Mouse (Mus musculus) limb, embryonic 11.5 days (tissue): ENCODE measurements around the gene Mylk. TPM values are rescaled to one million over a fixed set of nuclear protein-coding genes. Genes with fewer than 3 reads are reported as not detected.

ENCODE experiments used
- ATAC-seq: fragments of 200-750 bp; cut with Nextera tagmentation; 2 replicates; pipeline ENCODE4 v1.8.0; 2017; ENCODE audit warnings: low read depth; ENCODE audit not compliant: insufficient number of reproducible peaks, low FRiP score, low TSS enrichment
- DNase-seq: peaks from one replicate; pipeline ENCODE4 v3.0.0-alpha.2; 2015; ENCODE audit warnings: low spot score
- H3K27ac ChIP-seq: fragments of 300-500 bp; sonication (generic); replicated peaks from 2 replicates; pipeline ENCODE4 v1.5.1; 2014; ENCODE audit warnings: low read depth, mild to moderate bottlenecking, low read length
- H3K27me3 ChIP-seq: fragments of 300-500 bp; sonication (generic); 2 replicates; pipeline ENCODE4 v1.6.1; 2014; ENCODE audit warnings: mild to moderate bottlenecking, low read length, mixed read lengths; ENCODE audit not compliant: control insufficient read depth, insufficient read depth
- H3K36me3 ChIP-seq: fragments of 300-500 bp; sonication (generic); 2 replicates; pipeline ENCODE4 v1.6.1; 2014; ENCODE audit warnings: mild to moderate bottlenecking, low read length, moderate library complexity, mixed read lengths; ENCODE audit not compliant: control insufficient read depth, insufficient read depth
- H3K4me1 ChIP-seq: fragments of 300-500 bp; sonication (generic); 2 replicates; pipeline ENCODE4 v1.6.1; 2014; ENCODE audit warnings: low read length, mixed read lengths; ENCODE audit not compliant: control insufficient read depth, insufficient read depth
- H3K4me2 ChIP-seq: fragments of 300-500 bp; sonication (generic); 2 replicates; pipeline ENCODE4 v1.6.1; 2014; ENCODE audit warnings: low read depth, mild to moderate bottlenecking, moderate library complexity; ENCODE audit not compliant: severe bottlenecking
- H3K4me3 ChIP-seq: fragments of 300-500 bp; sonication (generic); 2 replicates; pipeline ENCODE4 v1.5.1; 2014; ENCODE audit warnings: low read depth, low read length
- H3K9ac ChIP-seq: fragments of 300-500 bp; sonication (generic); 2 replicates; pipeline ENCODE4 v1.6.1; 2014; ENCODE audit warnings: mild to moderate bottlenecking, low read length
- H3K9me3 ChIP-seq: fragments of 300-500 bp; sonication (generic); 2 replicates; pipeline ENCODE4 v1.6.1; 2016; ENCODE audit warnings: low read length; ENCODE audit not compliant: control insufficient read depth
- WGBS: fragments of 180-500 bp; shearing (Covaris S2); extraction: QIAGEN DNeasy Blood & Tissue Kit; methylation state at CpG from one replicate; pipeline ENCODE4 v1.1.7; 2014; 5-methylcytosine and 5-hydroxymethylcytosine counted together
- polyA plus RNA-seq: library from polyadenylated mRNA; unstranded; fragments of >200 nt; fragmentation: Nextera tagmentation; extraction: Ambion mirVana; gene quantifications from 2 replicates; pipeline ENCODE4 v1.2.1, GENCODE M21; 2014

Mylk gene
- polyA plus RNA-seq, 1 experiment from 2014 or later = 5.4 TPM

DNA sequence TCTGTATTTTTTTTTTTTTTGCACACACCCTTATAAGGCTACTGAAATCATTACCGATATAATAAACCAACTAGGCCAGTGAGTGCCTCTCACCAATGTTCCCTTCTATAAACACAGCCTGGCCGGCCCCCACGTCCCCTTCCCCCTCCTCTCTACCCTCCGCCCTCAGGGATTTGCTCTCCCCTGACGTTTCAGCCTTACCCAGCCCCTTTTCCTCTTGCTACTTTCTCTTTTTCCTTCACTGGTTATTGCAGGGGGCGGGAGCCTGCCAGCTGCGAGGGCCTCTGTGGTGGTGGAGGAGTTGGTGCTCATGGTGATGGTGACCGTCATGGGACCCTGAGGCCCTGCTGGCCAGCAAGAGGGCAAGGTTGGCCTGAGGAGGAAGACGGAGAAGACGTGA lies 176.3 kb downstream of the Mylk start:
- Histone ChIP-seq H3K4me1 (peaks cover 12% of the 10 kb centered on the region), H3K9me3 (no peaks in the 10 kb centered on the region), H3K36me3 (no peaks in the 10 kb centered on the region), H3K9ac (no peak overlapping the region), H3K27ac (no peak overlapping the region), H3K4me2 (no peak overlapping the region), H3K27me3 (no peaks in the 10 kb centered on the region), H3K4me3 (no peak overlapping the region)
- ATAC-seq = no peak
- DNase-seq = no peak
- 58% methylated on average over 10 of the region's 10 CpGs for whole genome bisulfite sequencing

DNA sequence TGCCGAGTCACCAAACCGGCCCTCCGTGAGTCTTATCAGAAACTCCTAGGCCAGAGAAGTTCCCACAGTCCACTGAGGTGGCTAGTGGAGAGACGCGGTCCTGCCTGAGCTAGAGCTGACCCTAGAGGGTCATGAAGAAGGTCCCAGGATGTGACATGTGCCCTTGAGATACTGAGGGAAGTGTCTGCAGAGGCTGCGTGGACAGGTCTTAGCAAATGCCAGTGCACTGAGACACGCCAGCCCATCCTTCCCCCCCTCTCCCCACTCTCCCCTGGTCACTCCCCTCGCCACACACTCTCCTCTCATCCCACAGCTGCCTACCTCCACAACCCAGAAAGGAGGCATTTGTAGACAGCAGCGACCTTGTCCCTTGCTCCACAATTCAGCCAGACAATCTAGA lies 178.6 kb downstream of the Mylk start:
- 66% methylated on average over 9 of the region's 9 CpGs for WGBS
- Histone ChIP-seq H3K9me3 (no peaks in the 10 kb centered on the region), H3K27me3 (no peaks in the 10 kb centered on the region), H3K27ac (no peak overlapping the region), H3K4me3 (no peak overlapping the region), H3K4me2 (no peak overlapping the region), H3K36me3 (no peaks in the 10 kb centered on the region), H3K9ac (no peak overlapping the region), H3K4me1 (peaks cover 17% of the 10 kb centered on the region)
- DNase-seq = no peak
- no peak for ATAC-seq

DNA sequence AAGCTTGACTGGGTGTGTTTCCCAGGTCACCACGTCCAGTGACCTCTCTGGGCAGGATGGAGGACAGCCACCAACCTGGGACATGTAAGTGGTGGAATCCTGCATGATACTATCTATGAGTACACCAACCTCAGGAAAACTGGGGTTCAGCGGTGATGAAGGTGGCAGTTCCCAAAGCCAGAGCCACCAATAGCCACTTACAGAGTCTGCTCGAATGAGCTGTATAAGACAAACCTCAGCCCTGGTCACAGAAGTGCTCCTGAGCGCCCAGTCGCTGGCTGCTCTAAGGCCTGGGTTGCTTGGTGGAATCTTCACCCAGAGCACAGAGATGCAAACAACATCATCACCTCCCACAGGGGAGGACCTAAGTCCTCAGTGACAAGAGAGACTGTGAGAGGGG lies 179.3 kb downstream of the Mylk start:
- no peaks in the 10 kb centered on the region for H3K36me3 ChIP-seq
- no peak for DNase-seq

DNA sequence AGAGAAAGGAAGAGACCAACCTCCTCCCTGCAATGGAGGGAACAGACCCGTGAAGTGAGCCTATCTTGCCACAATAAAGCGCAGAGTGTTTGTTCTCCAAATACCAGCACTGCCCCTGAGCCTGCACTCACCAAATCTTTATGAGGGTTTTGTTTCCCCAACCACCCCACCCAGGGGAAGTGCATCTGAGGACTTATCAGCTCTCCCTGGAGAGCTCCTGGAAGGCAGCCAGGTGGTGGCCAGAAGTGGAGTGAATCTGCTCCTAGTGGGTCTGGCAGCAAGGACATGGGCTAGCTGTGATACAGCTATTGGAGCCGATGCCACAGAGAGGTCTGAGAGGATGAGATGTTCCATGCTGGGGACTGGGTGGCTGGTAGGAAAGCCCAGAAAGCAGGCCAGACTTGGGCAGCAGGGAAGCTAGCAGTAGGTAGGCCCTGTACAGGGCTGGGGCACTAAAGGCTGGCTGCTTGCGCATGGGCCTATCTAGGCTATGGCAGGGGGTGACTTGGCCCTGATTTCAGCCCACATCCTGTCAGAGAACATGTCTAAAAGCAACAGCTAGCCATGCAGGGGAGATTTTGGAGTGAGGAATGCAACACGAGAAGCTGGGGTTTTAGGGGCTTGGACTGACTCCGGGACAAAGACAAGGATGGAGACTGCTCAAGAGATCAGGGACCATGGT lies 180.1 kb downstream of the Mylk start:
- H3K27ac ChIP-seq = 0 out of 2 replicates have a peak overlapping the region, but pooled peaks have one; percentile 33
- no peak overlapping the region; the same call in 1 of the 2 replicates for H3K9ac ChIP-seq
- H3K4me3 ChIP-seq = no peak overlapping the region
- no peak overlapping the region for H3K4me2 ChIP-seq
- DNase-seq (no peak), ATAC-seq (no peak)
- H3K9me3 ChIP-seq = no peaks in the 10 kb centered on the region
- no peaks in the 10 kb centered on the region for H3K27me3 ChIP-seq
- H3K36me3 ChIP-seq = no peaks in the 10 kb centered on the region
- WGBS = 62% methylated on average over 6 of the region's 6 CpGs
- peaks cover 20% of the 10 kb centered on the region for H3K4me1 ChIP-seq

More for the DNA sequence above, 179.3 kb downstream of the Mylk start:
- H3K27me3 ChIP-seq = no peaks in the 10 kb centered on the region
- no peak overlapping the region for H3K27ac ChIP-seq
- peaks cover 17% of the 10 kb centered on the region for H3K4me1 ChIP-seq
- no peaks in the 10 kb centered on the region for H3K9me3 ChIP-seq
- 69% methylated on average over 5 of the region's 5 CpGs for WGBS
- H3K4me3 ChIP-seq = no peak overlapping the region
- H3K9ac ChIP-seq = no peak overlapping the region
- ATAC-seq = no peak
- no peak overlapping the region for H3K4me2 ChIP-seq

DNA sequence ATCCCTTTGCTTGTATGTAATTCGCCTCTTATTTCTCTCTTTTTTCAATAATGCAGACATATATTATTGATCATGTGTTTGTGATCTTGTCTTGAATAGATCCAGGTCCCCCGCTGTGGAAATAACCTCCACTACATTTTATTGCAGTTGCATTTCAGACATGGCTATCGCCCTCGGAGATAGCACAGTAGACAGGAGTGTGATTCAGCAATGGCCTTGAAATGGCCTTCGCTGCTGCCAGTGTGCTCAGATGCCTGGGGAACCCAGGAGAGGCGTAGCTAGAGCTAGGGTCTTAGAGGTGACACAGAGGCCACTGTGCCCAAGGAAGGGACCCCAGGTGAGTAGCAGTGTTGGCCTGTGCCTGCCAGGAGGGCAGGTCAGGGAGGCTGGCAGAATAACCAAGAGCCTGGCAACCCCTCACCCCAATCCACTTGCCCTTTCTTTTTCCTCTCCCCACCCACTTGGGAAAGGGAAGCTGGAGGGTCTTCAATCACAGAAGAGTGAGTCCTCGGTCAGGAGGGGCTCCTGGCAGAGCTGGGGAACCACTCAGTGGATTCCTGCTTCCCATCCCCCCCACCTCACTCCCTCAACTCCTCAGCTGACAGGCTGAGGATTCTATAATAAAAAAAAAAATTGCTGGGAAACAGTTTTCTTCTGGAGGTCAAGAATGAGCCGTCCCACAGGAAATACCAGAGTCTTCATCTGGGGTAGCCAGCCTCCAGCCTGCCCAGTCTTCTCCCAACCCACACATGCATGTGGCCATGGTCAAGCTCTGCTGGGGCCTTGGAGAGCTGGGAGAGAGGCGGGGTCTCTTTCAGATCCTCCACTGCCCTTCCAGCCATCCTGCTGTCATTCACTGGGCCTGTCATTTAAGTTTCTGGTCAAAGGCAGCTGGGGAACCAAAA lies 181.8 kb downstream of the Mylk start:
- H3K27me3 ChIP-seq = no peaks in the 10 kb centered on the region
- DNase-seq = no peak
- WGBS = 74% methylated on average over 9 of the region's 9 CpGs
- no peak overlapping the region for H3K4me3 ChIP-seq
- no peaks in the 10 kb centered on the region for H3K36me3 ChIP-seq
- peaks cover 23% of the 10 kb centered on the region for H3K4me1 ChIP-seq
- H3K9ac ChIP-seq = no peak overlapping the region
- no peak overlapping the region for H3K4me2 ChIP-seq
- no peak for ATAC-seq
- H3K27ac ChIP-seq = no peak overlapping the region
- no peaks in the 10 kb centered on the region for H3K9me3 ChIP-seq

DNA sequence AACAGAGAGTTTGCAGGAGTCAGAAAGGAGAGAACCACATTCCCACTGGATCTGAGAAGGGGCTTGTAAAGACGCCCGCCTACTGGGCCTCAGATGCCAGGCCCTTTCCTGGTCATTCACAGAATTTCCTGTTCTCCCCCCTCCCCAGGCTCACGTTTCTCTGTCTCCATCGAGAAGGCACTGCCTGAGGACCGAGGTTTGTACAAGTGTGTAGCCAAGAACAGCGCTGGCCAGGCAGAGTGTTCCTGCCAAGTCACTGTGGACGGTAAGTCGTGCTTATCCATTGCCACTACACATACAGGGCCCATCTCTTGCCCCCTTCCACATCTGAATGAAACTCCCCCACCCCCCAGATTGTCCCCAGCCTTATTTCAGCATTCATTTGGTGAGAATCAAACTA lies 184.7 kb downstream of the Mylk start:
- Histone ChIP-seq H3K4me3 (no peak overlapping the region), H3K27me3 (no peaks in the 10 kb centered on the region), H3K27ac (no peak overlapping the region), H3K4me1 (peaks cover 23% of the 10 kb centered on the region), H3K9ac (no peak overlapping the region), H3K36me3 (no peaks in the 10 kb centered on the region), H3K4me2 (no peak overlapping the region), H3K9me3 (no peaks in the 10 kb centered on the region)
- no peak for DNase-seq
- WGBS = 62% methylated on average over 8 of the region's 8 CpGs
- ATAC-seq = no peak

DNA sequence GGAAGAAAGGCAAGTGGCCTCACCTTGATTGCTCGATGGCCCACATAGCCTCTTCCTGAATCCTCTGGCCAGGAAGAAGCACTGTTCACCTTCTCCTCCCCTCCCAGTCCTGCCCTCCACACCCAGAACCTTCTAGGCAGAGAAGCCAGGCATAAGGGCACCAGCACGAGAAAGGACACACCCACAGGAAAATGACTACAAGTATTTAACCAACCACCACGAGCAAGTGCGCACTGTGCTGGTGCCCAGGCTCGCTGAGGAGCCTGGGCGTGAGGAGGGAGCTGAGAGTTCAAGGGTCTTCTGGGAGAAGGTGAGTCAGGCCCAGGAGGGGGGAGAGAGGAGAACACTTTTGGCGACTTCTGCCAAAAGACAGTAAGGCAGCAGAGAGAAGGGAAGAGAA lies 185.1 kb downstream of the Mylk start:
- no peak overlapping the region for H3K4me3 ChIP-seq
- H3K27ac ChIP-seq = no peak overlapping the region
- ATAC-seq (no peak), DNase-seq (no peak)
- H3K36me3 ChIP-seq = no peaks in the 10 kb centered on the region
- 83% methylated on average over 7 of the region's 7 CpGs for WGBS
- H3K9ac ChIP-seq = no peak overlapping the region
- H3K4me1 ChIP-seq = peaks cover 19% of the 10 kb centered on the region
- no peaks in the 10 kb centered on the region for H3K9me3 ChIP-seq
- no peak overlapping the region for H3K4me2 ChIP-seq
- no peaks in the 10 kb centered on the region for H3K27me3 ChIP-seq

DNA sequence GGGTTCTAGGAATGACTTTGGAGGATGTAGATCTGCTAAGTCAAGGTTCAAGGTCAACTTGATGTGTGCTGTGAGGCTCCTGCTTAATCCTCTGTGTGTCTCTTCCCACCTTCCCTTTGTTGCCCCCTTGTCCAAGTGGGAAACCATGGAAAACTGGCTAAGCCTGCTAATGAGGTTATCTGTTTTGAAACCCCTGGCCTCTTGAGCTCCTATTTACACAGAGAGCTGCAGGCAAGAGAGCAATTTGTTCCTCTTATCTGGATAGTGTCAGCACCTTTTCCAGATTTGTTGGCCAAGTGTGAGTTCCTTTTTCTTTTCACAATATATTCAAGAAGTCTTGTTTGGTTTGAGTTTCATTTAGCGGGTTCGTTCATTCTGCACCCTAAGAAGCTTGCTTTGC lies 186.3 kb downstream of the Mylk start:
- 70% methylated on average over 2 of the region's 2 CpGs for WGBS
- Histone ChIP-seq H3K4me3 (no peak overlapping the region), H3K4me1 (peaks cover 25% of the 10 kb centered on the region), H3K4me2 (no peak overlapping the region), H3K27ac (no peak overlapping the region), H3K9ac (no peak overlapping the region), H3K36me3 (no peaks in the 10 kb centered on the region), H3K9me3 (no peaks in the 10 kb centered on the region), H3K27me3 (no peaks in the 10 kb centered on the region)
- DNase-seq (no peak), ATAC-seq (no peak)
